ENCODE assay signal across 8 mouse cellular contexts in genomic region chr17:35001452-35002152, GRCm38 (mm10). TPM values are rescaled to one million over a fixed set of nuclear protein-coding genes. Genes with fewer than 3 reads are reported as not detected.
DNase-seq lines count a peak whose midpoint lies in the region; ATAC-seq and TF ChIP-seq lines count a peak whose summit lies in the region.

No protein-coding gene starts in this region.

- H3K9me3 ChIP-seq in heart, embryonic 15.5 days (replicated peaks), result no peaks in the 10 kb centered on the region
- H3K9me3 ChIP-seq in ES-Bruce4 (replicated peaks; ENCODE audit: control insufficient read depth, insufficient read depth, low read length, poor library complexity, severe bottlenecking), result no peaks in the 10 kb centered on the region
- no peaks in the 10 kb centered on the region for H3K9me3 ChIP-seq in hindbrain, embryonic 16.5 days (ENCODE audit: control insufficient read depth, low read length)

- H3K27me3 ChIP-seq in heart, embryonic 15.5 days, result no peaks in the 10 kb centered on the region
- no peaks in the 10 kb centered on the region for H3K27me3 ChIP-seq in ES-Bruce4 (ENCODE audit: control insufficient read depth, insufficient read depth, low read length, poor library complexity, severe bottlenecking)
- no peaks in the 10 kb centered on the region for H3K27me3 ChIP-seq in hindbrain, embryonic 16.5 days (replicated peaks; ENCODE audit: control insufficient read depth, insufficient read depth, low read length)

- under 1% methylated on average over 35 of the region's 35 CpGs for WGBS in heart, embryonic 15.5 days
- WGBS in hindbrain, embryonic 16.5 days, result under 1% methylated on average over 32 of the region's 35 CpGs

- DNase-seq in heart, postnatal 25 days (ENCODE audit: low spot score), result no peak
- DNase-seq in lung, postnatal 10 days, result peak; percentile 58
- DNase-seq in spleen, postnatal 4 days (ENCODE audit: low spot score in 2 of 2), result peak; percentile 54 to 82
- DNase-seq in gastrocnemius, postnatal 36 days, result no peak

- peak overlapping the region; percentile 94 for H3K4me2 ChIP-seq in heart, embryonic 15.5 days
- peak overlapping the region; percentile 99 for H3K4me2 ChIP-seq in hindbrain, embryonic 16.5 days (ENCODE audit: low read length)

- peaks cover 39% of the 10 kb centered on the region for H3K36me3 ChIP-seq in heart, embryonic 15.5 days
- H3K36me3 ChIP-seq in ES-Bruce4 (ENCODE audit: control insufficient read depth, insufficient read depth, low read length, poor library complexity, severe bottlenecking), result peaks cover 26% of the 10 kb centered on the region
- peaks cover 13% of the 10 kb centered on the region for H3K36me3 ChIP-seq in hindbrain, embryonic 16.5 days (ENCODE audit: control insufficient read depth, insufficient read depth, low read length)

- TF ChIP-seq EP300 in ES-Bruce4 (IDR thresholded peaks at IDR 0.05; ENCODE audit: insufficient read depth, low read depth, low read length), result no peak

- H3K4me3 ChIP-seq in heart, embryonic 15.5 days, result peak overlapping the region; percentile 85
- H3K4me3 ChIP-seq in ES-Bruce4 (ENCODE audit: low read depth, low read length), result peak overlapping the region; percentile 91
- peak overlapping the region; percentile 89 for H3K4me3 ChIP-seq in hindbrain, embryonic 16.5 days (ENCODE audit: low read length)

- intact Hi-C loops in heart, postnatal 25 days (cut with DNase I), result loop anchor here (5.0 kb wide), 1 partner anchor 236 kb away; the partner anchor contains the start of gene Nfkbil1
- intact Hi-C loops in gastrocnemius, postnatal 36 days (cut with DNase I), result no loop called here

- H3K27ac ChIP-seq in heart, embryonic 15.5 days, result peak overlapping the region; percentile 95
- peak overlapping the region; percentile 47 for H3K27ac ChIP-seq in ES-Bruce4 (ENCODE audit: insufficient read depth, low read length)
- H3K27ac ChIP-seq in hindbrain, embryonic 16.5 days (ENCODE audit: low read depth, low read length), result peak overlapping the region; percentile 98

- ATAC-seq in heart, embryonic 15.5 days (replicated peaks; ENCODE audit: insufficient number of reproducible peaks, insufficient read depth, low FRiP score, low read depth), result no peak; the same call in 1 of the 2 replicates
- peak; percentile 13; the same call in 1 of the 2 replicates for ATAC-seq in common myeloid progenitor, adult 5-6 weeks (replicated peaks; ENCODE audit: low read depth, poor library complexity, severe bottlenecking)
- ATAC-seq in hindbrain, embryonic 16.5 days, result peak; percentile 43; the same call in 1 of the 2 replicates

- H3K4me1 ChIP-seq in heart, embryonic 15.5 days (replicated peaks), result peaks cover 49% of the 10 kb centered on the region
- peaks cover 5% of the 10 kb centered on the region for H3K4me1 ChIP-seq in ES-Bruce4 (ENCODE audit: control insufficient read depth, insufficient read depth, low read length)
- peaks cover 18% of the 10 kb centered on the region for H3K4me1 ChIP-seq in hindbrain, embryonic 16.5 days (ENCODE audit: control insufficient read depth, insufficient read depth, low read depth, low read length)

- no peak for TF ChIP-seq POLR2A in ES-Bruce4 (IDR thresholded peaks at IDR 0.05; ENCODE audit: insufficient read depth, low read length)

- TF ChIP-seq CTCF in ES-Bruce4 (IDR thresholded peaks at IDR 0.05; ENCODE audit: low read depth, low read length), result no peak

- H3K9ac ChIP-seq in heart, embryonic 15.5 days, result peak overlapping the region; percentile 88
- H3K9ac ChIP-seq in ES-Bruce4 (ENCODE audit: low read depth, poor library complexity, severe bottlenecking), result peak overlapping the region; percentile 92
- peak overlapping the region; percentile 95 for H3K9ac ChIP-seq in hindbrain, embryonic 16.5 days (ENCODE audit: low read depth, low read length)

RNA-seq across cellular contexts. Expression of gene Vars, which starts 0.8 kb away (rescaled TPM):
- 43.0 and 89.7 TPM in 2 replicates for polyA plus RNA-seq in heart, embryonic 15.5 days (2015; fragmentation: Nextera tagmentation; extraction: Ambion mirVana)
- total RNA-seq in heart, postnatal 25 days (2021), result 10 to 100 TPM; 25.7 to 26.9 TPM
- 108 and 123 TPM in 2 replicates for polyA plus RNA-seq in ES-Bruce4 (2011; ENCODE audit: insufficient read depth, insufficient read length, low read depth, missing spikeins)
- total RNA-seq in common myeloid progenitor, adult 5-6 weeks (2017), result 174 and 210 TPM in 2 replicates
- polyA plus RNA-seq in hindbrain, embryonic 16.5 days (2015; fragmentation: Nextera tagmentation; extraction: Ambion mirVana), result 50.7 and 61.7 TPM in 2 replicates
- 10 to 100 TPM; 29.3 to 31.8 TPM for total RNA-seq in gastrocnemius, postnatal 36 days (2021)

RNA-seq across cellular contexts. Expression of gene Vwa7, which starts 14.8 kb away (rescaled TPM):
- 0.24 and 0.31 TPM in 2 replicates for polyA plus RNA-seq in heart, embryonic 15.5 days (2015; fragmentation: Nextera tagmentation; extraction: Ambion mirVana)
- total RNA-seq in heart, postnatal 25 days (2021), result 1 to 10 TPM; 7.3 to 7.7 TPM
- 0.30 and 0.33 TPM in 2 replicates for polyA plus RNA-seq in ES-Bruce4 (2011; ENCODE audit: insufficient read depth, insufficient read length, low read depth, missing spikeins)
- 0.32 TPM in 1 of 2 replicates, not detected in the other for total RNA-seq in common myeloid progenitor, adult 5-6 weeks (2017)
- 0.08 and 0.19 TPM in 2 replicates for polyA plus RNA-seq in hindbrain, embryonic 16.5 days (2015; fragmentation: Nextera tagmentation; extraction: Ambion mirVana)
- total RNA-seq in gastrocnemius, postnatal 36 days (2021), result 10 to 100 TPM; 11.3 to 12.8 TPM

RNA-seq across cellular contexts. Expression of gene Lsm2, which starts 19.9 kb away (rescaled TPM):
- polyA plus RNA-seq in heart, embryonic 15.5 days (2015; fragmentation: Nextera tagmentation; extraction: Ambion mirVana), result 116 and 132 TPM in 2 replicates
- 10 to 100 TPM; 19.0 to 19.1 TPM for total RNA-seq in heart, postnatal 25 days (2021)
- 163 and 166 TPM in 2 replicates for polyA plus RNA-seq in ES-Bruce4 (2011; ENCODE audit: insufficient read depth, insufficient read length, low read depth, missing spikeins)
- total RNA-seq in common myeloid progenitor, adult 5-6 weeks (2017), result 26.9 and 34.1 TPM in 2 replicates
- polyA plus RNA-seq in hindbrain, embryonic 16.5 days (2015; fragmentation: Nextera tagmentation; extraction: Ambion mirVana), result 106 and 113 TPM in 2 replicates
- 10 to 100 TPM; 13.1 to 15.3 TPM for total RNA-seq in gastrocnemius, postnatal 36 days (2021)

RNA-seq across cellular contexts. Expression of gene Sapcd1, which starts 26.2 kb away (rescaled TPM):
- polyA plus RNA-seq in heart, embryonic 15.5 days (2015; fragmentation: Nextera tagmentation; extraction: Ambion mirVana), result 1.4 and 2.8 TPM in 2 replicates
- not detected for total RNA-seq in heart, postnatal 25 days (2021)
- polyA plus RNA-seq in ES-Bruce4 (2011; ENCODE audit: insufficient read depth, insufficient read length, low read depth, missing spikeins), result 1.7 and 3.9 TPM in 2 replicates
- total RNA-seq in common myeloid progenitor, adult 5-6 weeks (2017), result 1.2 and 4.4 TPM in 2 replicates
- polyA plus RNA-seq in hindbrain, embryonic 16.5 days (2015; fragmentation: Nextera tagmentation; extraction: Ambion mirVana), result 1.7 TPM in 2 replicates
- total RNA-seq in gastrocnemius, postnatal 36 days (2021), result not detected

RNA-seq across cellular contexts. Expression of gene Hspa1l, which starts 29.1 kb away (rescaled TPM):
- polyA plus RNA-seq in heart, embryonic 15.5 days (2015; fragmentation: Nextera tagmentation; extraction: Ambion mirVana), result 2.1 and 2.6 TPM in 2 replicates
- 1 to 10 TPM; 6.9 to 8.1 TPM for total RNA-seq in heart, postnatal 25 days (2021)
- polyA plus RNA-seq in ES-Bruce4 (2011; ENCODE audit: insufficient read depth, insufficient read length, low read depth, missing spikeins), result 0.25 TPM in 1 of 2 replicates, not detected in the other
- 0.63 TPM in 1 of 2 replicates, not detected in the other for total RNA-seq in common myeloid progenitor, adult 5-6 weeks (2017)
- 1.4 and 1.6 TPM in 2 replicates for polyA plus RNA-seq in hindbrain, embryonic 16.5 days (2015; fragmentation: Nextera tagmentation; extraction: Ambion mirVana)
- 10 to 100 TPM; 18.6 to 23.2 TPM for total RNA-seq in gastrocnemius, postnatal 36 days (2021)

Comparison
In these comparisons a context has a peak if more than half of its experiments do, and no peak if none do; other contexts are left out.
1. H3K27ac ChIP-seq: peak in every context shown above with its lines; median percentile 98 in hindbrain, embryonic 16.5 days; 95 in heart, embryonic 15.5 days; 47 in ES-Bruce4.
2. DNase-seq: peak in lung, postnatal 10 days (single experiment) and spleen, postnatal 4 days (2 of 2); none in heart, postnatal 25 days (single experiment) and gastrocnemius, postnatal 36 days (0 of 2).
3. Peak in every context shown above with its lines, with median percentiles within 50 percentile points of each other: H3K4me3 ChIP-seq and H3K9ac ChIP-seq.